ENCODE assay signal across 18 mouse cellular contexts in genomic region chr1:192663092-192663491, GRCm38 (mm10).
DNase-seq lines count a peak whose midpoint lies in the region; ATAC-seq and TF ChIP-seq lines count a peak whose summit lies in the region.
"Had no signal": no experiment of that assay in that cellular context is flagged by ENCODE, and none has a peak within 500 bp of the region (broad histone marks: within the 10 kb centered on the region; RNA-seq: fewer than 3 reads in every experiment).

No protein-coding gene starts in this region.

- TF ChIP-seq POLR2A in CH12.LX (IDR thresholded peaks at IDR 0.05; ENCODE audit: low read depth, low read length), result no peak
- TF ChIP-seq POLR2A in limb, embryonic 14.5 days (IDR thresholded peaks at IDR 0.05; ENCODE audit: borderline replicate concordance, extremely low read depth, insufficient read depth, insufficient read length), result no peak

- H3K27me3 ChIP-seq in liver, embryonic 12.5 days (replicated peaks), result no peaks in the 10 kb centered on the region
- peaks cover 19% of the 10 kb centered on the region for H3K27me3 ChIP-seq in CH12.LX (replicated peaks)
- no peaks in the 10 kb centered on the region for H3K27me3 ChIP-seq in limb, embryonic 14.5 days (ENCODE audit: control insufficient read depth, insufficient read depth, low read length)
- no peaks in the 10 kb centered on the region for H3K27me3 ChIP-seq in hindbrain, postnatal 0 days (ENCODE audit: insufficient read depth, low read length)
- H3K27me3 ChIP-seq: forebrain, embryonic 13.5 days; liver, embryonic 15.5 days; neural tube, embryonic 12.5 days had no signal

- no peak overlapping the region for H3K27ac ChIP-seq in liver, embryonic 12.5 days
- H3K27ac ChIP-seq in CH12.LX (ENCODE audit: insufficient read depth, low read depth), result no peak overlapping the region
- H3K27ac ChIP-seq in limb, embryonic 14.5 days (replicated peaks; ENCODE audit: low read depth, low read length), result no peak overlapping the region
- no peak overlapping the region for H3K27ac ChIP-seq in hindbrain, postnatal 0 days
- H3K27ac ChIP-seq: forebrain, embryonic 13.5 days; liver, embryonic 15.5 days; neural tube, embryonic 12.5 days had no signal

- WGBS in liver, embryonic 12.5 days (ENCODE audit: insufficient replicate concordance), result 42% methylated on average over 5 of the region's 5 CpGs
- 57% methylated on average over 5 of the region's 5 CpGs for WGBS in limb, embryonic 14.5 days
- 80% methylated on average over 5 of the region's 5 CpGs for WGBS in hindbrain, postnatal 0 days

- no peak overlapping the region for H3K9ac ChIP-seq in liver, embryonic 12.5 days
- no peak overlapping the region for H3K9ac ChIP-seq in CH12.LX (ENCODE audit: insufficient read depth, low read depth)
- H3K9ac ChIP-seq in limb, embryonic 14.5 days (ENCODE audit: low read depth, low read length, severe bottlenecking), result peak overlapping the region; percentile 21; the same call in 1 of the 2 replicates
- no peak overlapping the region for H3K9ac ChIP-seq in hindbrain, postnatal 0 days (replicated peaks; ENCODE audit: low read length)
- H3K9ac ChIP-seq: forebrain, embryonic 13.5 days; liver, embryonic 15.5 days; neural tube, embryonic 12.5 days had no signal

- H3K9me3 ChIP-seq in liver, embryonic 12.5 days (replicated peaks), result no peaks in the 10 kb centered on the region
- H3K9me3 ChIP-seq in CH12.LX (replicated peaks; ENCODE audit: low read length), result peaks cover 6% of the 10 kb centered on the region
- 0 out of 2 replicates have a peak, but pooled peaks cover 3% of the 10 kb centered on the region for H3K9me3 ChIP-seq in limb, embryonic 14.5 days (ENCODE audit: control insufficient read depth, low read length)
- H3K9me3 ChIP-seq in hindbrain, postnatal 0 days (ENCODE audit: low read length), result no peaks in the 10 kb centered on the region; the same call in 1 of the 2 replicates
- H3K9me3 ChIP-seq: forebrain, embryonic 13.5 days; liver, embryonic 15.5 days; neural tube, embryonic 12.5 days had no signal

- DNase-seq in liver, result peak; percentile 11
- peak; percentile 5 for DNase-seq in CH12.LX (ENCODE audit: extremely low read depth)
- peak; percentile 11 for DNase-seq in WW6 (ENCODE audit: low read depth, low spot score)
- DNase-seq in limb, embryonic 14.5 days (ENCODE audit: low spot score), result no peak
- no peak for DNase-seq in cerebellum, postnatal 4 days (ENCODE audit: low spot score in 2 of 2)
- DNase-seq in embryo, embryonic 9.5 days (ENCODE audit: extremely low spot score), result no peak
- no peak for DNase-seq in hindbrain, postnatal 0 days (ENCODE audit: low spot score)
- DNase-seq: adrenal gland, adult 2 months; cerebellum, postnatal 36 days; heart, adult 18-20 months; heart, postnatal 4 days; kidney, adult 2 months; kidney, postnatal 25 days had no signal

- peaks cover 11% of the 10 kb centered on the region for H3K4me1 ChIP-seq in liver, embryonic 12.5 days
- no peaks in the 10 kb centered on the region for H3K4me1 ChIP-seq in CH12.LX (ENCODE audit: control insufficient read depth in 1 of 2, insufficient read depth in 2 of 2)
- H3K4me1 ChIP-seq in limb, embryonic 14.5 days (ENCODE audit: control insufficient read depth, insufficient read depth, low read length), result no peaks in the 10 kb centered on the region; the same call in 1 of the 2 replicates
- H3K4me1 ChIP-seq in hindbrain, postnatal 0 days (ENCODE audit: insufficient read depth, low read length), result no peaks in the 10 kb centered on the region
- H3K4me1 ChIP-seq: forebrain, embryonic 13.5 days; neural tube, embryonic 12.5 days had no signal

- in situ Hi-C loops in CH12.LX (cut with MboI; ENCODE audit: low pct_ligation_motif_present, low pct_unique_long_range_greater_than_20kb, low sequenced_read_pairs), result no loop called here

- TF ChIP-seq CTCF in CH12.LX (conservative IDR thresholded peaks at IDR 0.05 in 1 of 2, IDR thresholded peaks at IDR 0.05 in 1 of 2; ENCODE audit: low read depth in 2 of 2, low read length in 2 of 2), result peak in 1 of 2 experiments; percentile 26; a peak in 1 of 4 replicates
- no peak for TF ChIP-seq CTCF in hindbrain, postnatal 0 days (IDR thresholded peaks at IDR 0.05; ENCODE audit: low read depth)

- H3K4me2 ChIP-seq in liver, embryonic 12.5 days, result no peak overlapping the region
- H3K4me2 ChIP-seq in CH12.LX (ENCODE audit: insufficient read depth, low read depth, poor library complexity, severe bottlenecking), result no peak overlapping the region
- no peak overlapping the region for H3K4me2 ChIP-seq in limb, embryonic 14.5 days (replicated peaks; ENCODE audit: low read depth, low read length, severe bottlenecking)
- H3K4me2 ChIP-seq in hindbrain, postnatal 0 days (ENCODE audit: low read depth, low read length), result no peak overlapping the region
- H3K4me2 ChIP-seq: forebrain, embryonic 13.5 days; liver, embryonic 15.5 days; midbrain, embryonic 11.5 days; neural tube, embryonic 12.5 days had no signal

- TF ChIP-seq EP300 in CH12.LX (IDR thresholded peaks at IDR 0.05; ENCODE audit: low read length), result no peak

- no peaks in the 10 kb centered on the region for H3K36me3 ChIP-seq in liver, embryonic 12.5 days
- H3K36me3 ChIP-seq in CH12.LX (replicated peaks in 1 of 2; ENCODE audit: control insufficient read depth in 1 of 2, insufficient read depth in 1 of 2, low read length in 1 of 2), result no peaks in the 10 kb centered on the region
- H3K36me3 ChIP-seq in limb, embryonic 14.5 days (ENCODE audit: control insufficient read depth, insufficient read depth, low read length), result 0 out of 2 replicates have a peak, but pooled peaks cover 5% of the 10 kb centered on the region
- H3K36me3 ChIP-seq in hindbrain, postnatal 0 days (ENCODE audit: insufficient read depth, low read length), result no peaks in the 10 kb centered on the region
- H3K36me3 ChIP-seq: liver, embryonic 15.5 days had no signal

- TF ChIP-seq RAD21 in CH12.LX (IDR thresholded peaks at IDR 0.05; ENCODE audit: low read depth, low read length), result no peak

- no peak for ATAC-seq in liver, embryonic 12.5 days
- ATAC-seq in limb, embryonic 14.5 days (ENCODE audit: low FRiP score, low read depth), result no peak
- no peak for ATAC-seq in hindbrain, postnatal 0 days
- ATAC-seq: forebrain, embryonic 13.5 days had no signal

- dilution Hi-C loops in CH12.LX (cut with MboI; ENCODE audit: extremely low pct_ligation_motif_present, extremely low pct_unique_long_range_greater_than_20kb, low sequenced_read_pairs), result no loop called here

- no peaks in the 10 kb centered on the region for H3K79me2 ChIP-seq in CH12.LX (replicated peaks; ENCODE audit: control insufficient read depth, extremely low read depth, insufficient read depth, poor library complexity, severe bottlenecking)

- H3K4me3 ChIP-seq in liver, embryonic 12.5 days, result no peak overlapping the region
- no peak overlapping the region for H3K4me3 ChIP-seq in CH12.LX (replicated peaks in 1 of 3; ENCODE audit: low read depth in 2 of 3, low read length in 2 of 3, poor library complexity in 1 of 3)
- H3K4me3 ChIP-seq in limb, embryonic 14.5 days (replicated peaks; ENCODE audit: low read length), result no peak overlapping the region
- H3K4me3 ChIP-seq in hindbrain, postnatal 0 days (ENCODE audit: low read length), result no peak overlapping the region
- H3K4me3 ChIP-seq: forebrain, embryonic 13.5 days; liver, embryonic 15.5 days; neural tube, embryonic 12.5 days had no signal

TF ChIP-seq in CH12.LX, 34 proteins besides CTCF, POLR2A, EP300 and RAD21:
- no peak for TF ChIP-seq ZMIZ1 (IDR thresholded peaks at IDR 0.05; ENCODE audit: low read depth, low read length)
- TF ChIP-seq HCFC1 (IDR thresholded peaks at IDR 0.05; ENCODE audit: low read depth, low read length), result no peak
TF ChIP-seq in CH12.LX: peak in this region for 0.

Comparison
In these comparisons a context has a peak if more than half of its experiments do, and no peak if none do; other contexts are left out.
1. DNase-seq: peak in liver (single experiment), CH12.LX (single experiment) and WW6 (single experiment); none in limb, embryonic 14.5 days (single experiment), cerebellum, postnatal 4 days (0 of 2), embryo, embryonic 9.5 days (single experiment) and hindbrain, postnatal 0 days (single experiment).